Mouse (Mus musculus): ENCODE data around the gene Acads. TPM values are rescaled to one million over a fixed set of nuclear protein-coding genes. Genes with fewer than 3 reads are reported as not detected.

The Acads gene
- total and polyA plus RNA-seq, 3 experiments: 31.9 to 56.5 TPM; not detected in 1

- TF ChIP-seq MAFK (IDR thresholded peaks at IDR 0.05; ENCODE audit: borderline replicate concordance, low read depth, low read length) (no peak), MAX (IDR thresholded peaks at IDR 0.05; ENCODE audit: low read length) (peak; percentile 63), CHD2 (IDR thresholded peaks at IDR 0.05; ENCODE audit: low read length) (no peak; the same call in 1 of the 2 replicates), EP300 (IDR thresholded peaks at IDR 0.05; ENCODE audit: low read depth in 1 of 2, low read length in 2 of 2) (peak in 1 of 2 experiments; percentile 19; a peak in 2 of 4 replicates), CTCF (IDR thresholded peaks at IDR 0.05 in 2 of 3, conservative IDR thresholded peaks at IDR 0.05 in 1 of 3; ENCODE audit: control insufficient read depth in 1 of 3, insufficient read depth in 1 of 3, low read depth in 2 of 3, low read length in 3 of 3, poor library complexity in 1 of 3, severe bottlenecking in 1 of 3) (0 out of 6 replicates have a peak, but pooled peaks of 1 of the 3 experiments have one; percentile 5), ETS1 (IDR thresholded peaks at IDR 0.05; ENCODE audit: low read depth, low read length) (no peak), E2F4 (IDR thresholded peaks at IDR 0.05; ENCODE audit: borderline replicate concordance, low read depth, low read length) (0 out of 2 replicates have a peak, but pooled peaks have one; percentile 69), POLR2AphosphoS2 (IDR thresholded peaks at IDR 0.05; ENCODE audit: low read length) (peak; percentile 88), UBTF (IDR thresholded peaks at IDR 0.05; ENCODE audit: borderline replicate concordance, insufficient read depth, low read depth, low read length) (peak; percentile 39; the same call in 1 of the 2 replicates), USF1 (IDR thresholded peaks at IDR 0.05; ENCODE audit: low read depth, low read length) (peak; percentile 44; the same call in 1 of the 2 replicates), ZMIZ1 (IDR thresholded peaks at IDR 0.05; ENCODE audit: low read depth, low read length) (peak; percentile 90), CHD1 (IDR thresholded peaks at IDR 0.05; ENCODE audit: low read depth, low read length) (peak; percentile 98), HCFC1 (IDR thresholded peaks at IDR 0.05; ENCODE audit: low read depth, low read length) (peak; percentile 88), NRF1 (IDR thresholded peaks at IDR 0.05; ENCODE audit: insufficient read depth, low read depth, low read length, poor library complexity, severe bottlenecking) (peak; percentile 44), NELFE (IDR thresholded peaks at IDR 0.05; ENCODE audit: low read depth, low read length) (peak; percentile 82), GABPA (IDR thresholded peaks at IDR 0.05; ENCODE audit: low read depth, low read length) (no peak), RAD21 (IDR thresholded peaks at IDR 0.05; ENCODE audit: low read depth, low read length) (no peak), SMC3 (IDR thresholded peaks at IDR 0.05; ENCODE audit: low read depth, low read length) (no peak), MYB (IDR thresholded peaks at IDR 0.05; ENCODE audit: low read depth, low read length) (peak; percentile 91), MEF2A (IDR thresholded peaks at IDR 0.05; ENCODE audit: extremely low read depth, insufficient replicate concordance, low read depth, low read length, poor library complexity, severe bottlenecking) (peak; percentile 74; the same call in 1 of the 2 replicates), ZC3H11A (IDR thresholded peaks at IDR 0.05; ENCODE audit: low read depth, low read length) (no peak)
Observed at GRCm38 (mm10) chr5:115158040-115158983, 39.2 kb upstream of the Acads start, which contains the start of gene Mlec (continued).
